Mouse (Mus musculus) kidney, postnatal 0 days (tissue): Measurements from ENCODE around the gene Trem1. TPM values are rescaled to one million over a fixed set of nuclear protein-coding genes. Genes with fewer than 3 reads are reported as not detected.

ENCODE experiments used
- ATAC-seq: fragments of 200-750 bp; cut with Nextera tagmentation; replicated peaks from 2 replicates; pipeline ENCODE4 v1.8.0; 2017; ENCODE audit warnings: low read depth, moderate number of reproducible peaks, moderate TSS enrichment, moderate library complexity; ENCODE audit not compliant: low FRiP score
- DNase-seq: peaks from one replicate; pipeline ENCODE4 v3.0.0-alpha.2; 2016; ENCODE audit warnings: low spot score
- H3K27ac ChIP-seq: fragments of 300-500 bp; sonication (generic); 2 replicates; pipeline ENCODE4 v1.5.1; 2014; ENCODE audit warnings: mild to moderate bottlenecking
- H3K27me3 ChIP-seq: fragments of 300-500 bp; sonication (generic); 2 replicates; pipeline ENCODE4 v1.6.1; 2014; ENCODE audit warnings: low read length, mixed read lengths; ENCODE audit not compliant: insufficient read depth
- H3K36me3 ChIP-seq: fragments of 300-500 bp; sonication (generic); 2 replicates; pipeline ENCODE4 v1.6.1; 2014; ENCODE audit warnings: low read length, mixed read lengths; ENCODE audit not compliant: insufficient read depth
- H3K4me1 ChIP-seq: fragments of 300-500 bp; sonication (generic); replicated peaks from 2 replicates; pipeline ENCODE4 v1.6.1; 2014; ENCODE audit warnings: antibody characterized with exemption, low read length, mixed read lengths; ENCODE audit not compliant: insufficient read depth
- H3K4me2 ChIP-seq: fragments of 300-500 bp; sonication (generic); 2 replicates; pipeline ENCODE4 v1.6.1; 2014; ENCODE audit warnings: mild to moderate bottlenecking, low read length, moderate library complexity, mixed read lengths
- H3K4me3 ChIP-seq: fragments of 300-500 bp; sonication (generic); replicated peaks from 2 replicates; pipeline ENCODE4 v1.5.1; 2014; ENCODE audit warnings: low read depth, low read length
- H3K9ac ChIP-seq: fragments of 300-500 bp; sonication (generic); 2 replicates; pipeline ENCODE4 v1.6.1; 2014; ENCODE audit warnings: low read depth, low read length
- H3K9me3 ChIP-seq: fragments of 300-500 bp; sonication (generic); replicated peaks from 2 replicates; pipeline ENCODE4 v1.6.1; 2016; ENCODE audit warnings: low read length, inconsistent platforms, mixed read lengths
- CTCF ChIP-seq: IDR thresholded peaks from 2 replicates; pipeline ENCODE4 v1.5.1; 2016; ENCODE audit warnings: antibody characterized with exemption, low read depth, mild to moderate bottlenecking, moderate library complexity
- WGBS: fragments of 180-500 bp; shearing (Covaris S2); extraction: QIAGEN DNeasy Blood & Tissue Kit; methylation state at CpG from one replicate; pipeline ENCODE4 v1.1.7; 2014; 5-methylcytosine and 5-hydroxymethylcytosine counted together
- polyA plus RNA-seq: library from polyadenylated mRNA; unstranded; fragments of >200 nt; fragmentation: Nextera tagmentation; extraction: Ambion mirVana; gene quantifications from 2 replicates; pipeline ENCODE4 v1.2.1, GENCODE M21; 2015

Trem1 gene
- polyA plus RNA-seq, 1 experiment from 2014 or later = 0.08 TPM

GRCm38 (mm10) chr17:48230680-48231079, 1.9 kb upstream of the Trem1 start:
- no peak for ATAC-seq

GRCm38 (mm10) chr17:48233789-48234188, 1.2 kb downstream of the Trem1 start:
- Histone ChIP-seq H3K4me2 (no peak overlapping the region), H3K27ac (no peak overlapping the region), H3K36me3 (no peaks in the 10 kb centered on the region), H3K9ac (no peak overlapping the region), H3K4me1 (no peaks in the 10 kb centered on the region), H3K4me3 (no peak overlapping the region), H3K27me3 (no peaks in the 10 kb centered on the region), H3K9me3 (no peaks in the 10 kb centered on the region)
- no peak for ATAC-seq
- 92% methylated on average over 4 of the region's 4 CpGs for WGBS
- no peak for TF ChIP-seq CTCF
- no peak for DNase-seq

More at GRCm38 (mm10) chr17:48230680-48231079, 1.9 kb upstream of the Trem1 start:
- no peak for TF ChIP-seq CTCF
- no peak overlapping the region for H3K4me3 ChIP-seq
- WGBS = 77% methylated on average over 7 of the region's 7 CpGs
- no peak for DNase-seq
- no peaks in the 10 kb centered on the region for H3K4me1 ChIP-seq
- H3K27ac ChIP-seq = no peak overlapping the region
- no peak overlapping the region for H3K9ac ChIP-seq
- no peaks in the 10 kb centered on the region for H3K36me3 ChIP-seq
- H3K4me2 ChIP-seq = no peak overlapping the region
- H3K27me3 ChIP-seq = no peaks in the 10 kb centered on the region
- H3K9me3 ChIP-seq = no peaks in the 10 kb centered on the region

DNA sequence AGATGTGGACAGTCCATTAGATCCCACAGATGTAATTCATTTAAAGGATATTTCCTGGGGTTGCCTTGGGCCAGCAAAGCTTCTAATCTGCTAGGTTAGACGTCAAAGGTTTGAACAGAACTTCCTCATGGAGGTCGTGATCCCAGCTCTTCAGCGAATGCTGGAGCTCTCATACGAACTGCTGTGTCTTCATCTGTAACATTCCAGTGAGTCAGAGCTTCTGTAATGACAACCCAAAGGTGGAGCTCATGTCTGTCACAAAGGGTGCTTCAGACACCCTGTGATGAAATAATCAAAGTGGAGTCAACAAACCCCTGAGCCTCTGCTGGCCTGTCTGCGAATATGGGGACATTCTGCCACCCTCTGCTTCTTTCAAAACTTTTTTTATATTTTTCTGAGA, 2.0 kb downstream of the Trem1 start:
- H3K4me1 ChIP-seq = no peaks in the 10 kb centered on the region
- TF ChIP-seq CTCF = no peak
- ATAC-seq (no peak), DNase-seq (no peak)
- no peak overlapping the region for H3K27ac ChIP-seq
- no peak overlapping the region for H3K9ac ChIP-seq
- WGBS = 69% methylated on average over 5 of the region's 5 CpGs
- no peak overlapping the region for H3K4me2 ChIP-seq
- H3K36me3 ChIP-seq = no peaks in the 10 kb centered on the region
- H3K9me3 ChIP-seq = no peaks in the 10 kb centered on the region
- no peak overlapping the region for H3K4me3 ChIP-seq
- H3K27me3 ChIP-seq = no peaks in the 10 kb centered on the region

- TF ChIP-seq CTCF = no peak
- 22% methylated on average over 4 of the region's 4 CpGs for WGBS
These were observed 3.3 kb downstream of the Trem1 start for GRCm38 (mm10) chr17:48235773-48236370.

GRCm38 (mm10) chr17:48237621-48238020, 5.1 kb downstream of the Trem1 start:
- H3K4me1 ChIP-seq = no peaks in the 10 kb centered on the region

More at GRCm38 (mm10) chr17:48235773-48236370, 3.3 kb downstream of the Trem1 start:
- Histone ChIP-seq H3K9ac (no peak overlapping the region), H3K27me3 (no peaks in the 10 kb centered on the region), H3K4me2 (no peak overlapping the region), H3K36me3 (no peaks in the 10 kb centered on the region), H3K4me3 (no peak overlapping the region), H3K9me3 (no peaks in the 10 kb centered on the region), H3K4me1 (no peaks in the 10 kb centered on the region), H3K27ac (no peak overlapping the region)
- no peak for ATAC-seq
- DNase-seq = peak; percentile 3

GRCm38 (mm10) chr17:48247221-48247928, 14.8 kb downstream of the Trem1 start, which contains the start of gene Trem3:
Trem3 (plus strand) TSS chr17:48247777.
- Histone ChIP-seq H3K27ac (no peak within 1 kb of the TSS), H3K4me1 (no peaks in the 10 kb centered on the region), H3K9me3 (no peaks in the 10 kb centered on the region), H3K36me3 (no peaks in the 10 kb centered on the region), H3K4me3 (no peak within 1 kb of the TSS), H3K9ac (no peak within 1 kb of the TSS), H3K27me3 (no peaks in the 10 kb centered on the region), H3K4me2 (no peak within 1 kb of the TSS)
- DNase-seq (no peak), ATAC-seq (no peak)
- TF ChIP-seq CTCF = no peak
- WGBS = 69% methylated on average over 11 of the region's 11 CpGs

More at GRCm38 (mm10) chr17:48237621-48238020, 5.1 kb downstream of the Trem1 start:
- DNase-seq = no peak
- no peak for TF ChIP-seq CTCF
- WGBS = 93% methylated on average over 8 of the region's 8 CpGs
- no peaks in the 10 kb centered on the region for H3K9me3 ChIP-seq
- no peaks in the 10 kb centered on the region for H3K36me3 ChIP-seq
- no peak overlapping the region for H3K9ac ChIP-seq
- no peak overlapping the region for H3K4me2 ChIP-seq
- H3K4me3 ChIP-seq = no peak overlapping the region
- no peak overlapping the region for H3K27ac ChIP-seq
- ATAC-seq = no peak
- no peaks in the 10 kb centered on the region for H3K27me3 ChIP-seq
